Mouse (Mus musculus): ENCODE results near the gene Zwint.

Gene Zwint

GRCm38 (mm10) chr10:72654270-72655016, at the start of gene Zwint:
Zwint (plus strand) TSS chr10:72654845.
- DNase-seq: peak; percentile 94

- no peak for DNase-seq
Observed at GRCm38 (mm10) chr10:72613125-72613915, 41.3 kb upstream of the Zwint start.

- no peak for DNase-seq
Observed at GRCm38 (mm10) chr10:72616153-72616552, 38.5 kb upstream of the Zwint start.

DNA sequence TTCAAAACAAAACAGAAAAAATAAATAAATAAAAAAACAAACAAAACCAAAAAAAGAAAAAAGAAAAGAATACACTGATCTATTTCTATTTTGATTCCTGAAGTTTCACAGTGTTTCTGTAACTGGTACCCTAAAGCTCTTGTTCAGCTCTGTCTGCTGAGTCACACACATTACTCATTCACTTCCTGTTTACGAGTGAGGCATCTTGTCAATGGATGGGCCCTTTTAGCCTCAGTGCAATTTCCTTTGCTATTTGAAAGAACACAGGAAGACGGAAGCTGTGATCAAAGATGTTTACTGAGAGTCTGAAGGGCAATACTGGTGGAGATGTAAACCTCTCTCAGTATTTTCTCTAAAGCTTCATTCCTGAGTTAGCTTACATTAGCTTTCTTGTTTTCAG, 34.1 kb upstream of the Zwint start:
- DNase-seq: no peak

DNA sequence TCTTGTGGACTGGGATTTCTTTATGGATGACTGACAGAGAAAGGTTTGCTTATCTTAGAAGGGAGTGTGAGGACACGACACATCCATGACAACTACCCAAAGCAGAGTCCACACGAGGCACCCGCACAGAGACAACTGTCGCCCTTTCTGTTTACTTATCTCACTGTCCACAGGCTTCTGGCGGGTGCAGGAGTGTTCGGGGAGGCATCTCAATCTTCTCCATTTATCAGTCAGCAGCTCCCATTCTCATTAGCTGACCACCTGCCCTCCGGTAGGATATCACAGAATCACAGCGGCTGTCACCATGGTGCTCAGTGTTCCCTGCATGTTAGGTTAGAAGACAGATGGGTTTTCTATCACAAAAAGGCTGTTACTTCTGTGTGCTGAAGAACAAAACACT, 31.1 kb upstream of the Zwint start:
- no peak for DNase-seq

- DNase-seq: no peak
Observed at GRCm38 (mm10) chr10:72634125-72634524, 20.5 kb upstream of the Zwint start.

DNA sequence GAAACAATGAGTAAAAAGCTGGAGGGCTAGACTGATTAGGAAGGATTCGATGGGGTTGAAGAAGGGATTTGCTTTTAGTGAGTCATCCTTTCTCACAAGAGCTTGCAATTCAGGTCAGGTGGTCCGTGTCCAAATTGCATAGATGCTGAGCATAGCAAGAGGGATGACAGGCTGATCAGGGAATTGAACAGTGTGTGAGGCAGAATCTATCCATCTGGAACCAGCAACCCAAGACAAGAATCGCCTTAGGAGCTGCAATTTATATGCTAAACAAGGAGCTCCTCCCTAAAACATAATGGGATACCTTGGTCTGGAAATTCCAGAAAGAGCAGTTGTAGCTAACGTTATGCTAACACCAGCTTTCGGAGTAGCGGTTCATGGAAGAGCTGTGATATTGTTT, 3.8 kb upstream of the Zwint start:
- DNase-seq: no peak

DNA sequence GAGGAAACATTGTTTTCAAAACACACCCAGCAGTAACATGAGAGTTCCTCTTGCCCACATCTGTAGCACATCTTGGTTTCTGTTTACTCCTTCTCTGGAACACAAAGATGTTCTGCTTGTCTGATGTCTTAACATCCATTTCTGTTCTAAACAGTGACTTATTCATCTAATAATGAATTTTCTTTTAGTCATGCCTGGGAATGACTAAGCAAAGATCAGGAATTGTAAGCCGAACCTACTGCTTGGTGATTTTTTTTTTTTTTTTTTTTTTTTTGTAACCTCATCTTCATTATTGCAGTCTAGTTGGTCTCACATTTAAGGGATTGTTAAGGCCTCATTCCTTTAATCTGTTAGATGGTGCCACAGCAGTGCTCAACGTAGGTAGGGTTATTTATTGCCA, 848 bp upstream of the Zwint start:
- DNase-seq: no peak

GRCm38 (mm10) chr10:72655017-72655509, 418 bp downstream of the Zwint start:
- no peak for DNase-seq

- no peak for DNase-seq
Observed at GRCm38 (mm10) chr10:72659198-72659597, 4.6 kb downstream of the Zwint start.

GRCm38 (mm10) chr10:72660350-72660749, 5.7 kb downstream of the Zwint start:
- DNase-seq: no peak

DNA sequence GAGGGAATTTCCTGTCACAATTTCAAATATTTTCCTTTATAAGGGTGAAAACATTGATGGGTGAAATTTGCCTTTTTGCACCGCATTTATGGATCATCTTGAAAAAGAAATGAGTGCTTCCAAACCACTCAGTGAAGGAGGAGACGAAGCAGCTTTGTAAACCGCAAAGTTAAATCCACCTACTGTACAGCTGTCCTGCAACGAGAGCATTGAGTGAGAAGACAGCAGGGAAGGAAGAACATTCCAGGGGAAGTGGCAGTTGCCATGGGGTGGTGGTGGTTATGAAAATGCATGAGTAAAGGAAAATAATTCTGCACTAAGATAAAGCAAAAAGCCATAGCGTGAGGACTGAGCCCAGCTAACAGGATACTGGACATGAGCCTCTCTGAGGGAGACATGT, 13.2 kb downstream of the Zwint start:
- DNase-seq: no peak

GRCm38 (mm10) chr10:72669086-72669485, 14.4 kb downstream of the Zwint start:
- no peak for DNase-seq

DNA sequence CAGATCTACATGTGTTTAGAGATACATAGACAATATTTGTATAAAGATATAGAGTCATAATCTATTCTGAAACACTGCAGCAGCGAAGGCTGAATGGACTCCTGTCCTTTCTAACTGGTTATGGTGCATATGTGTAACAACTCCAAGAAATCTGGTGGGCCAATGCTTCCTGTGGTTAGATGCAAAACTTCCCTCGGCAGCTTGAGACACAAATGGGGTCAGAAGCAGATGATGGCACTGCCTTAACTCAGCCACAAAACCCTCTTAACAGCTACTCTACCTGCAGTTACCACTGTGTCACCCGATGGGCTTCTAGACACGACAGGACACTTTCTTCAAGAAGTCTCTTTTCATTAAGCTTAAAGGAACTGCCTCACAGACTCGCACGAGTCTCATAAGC, 21.3 kb downstream of the Zwint start:
- DNase-seq: no peak

DNA sequence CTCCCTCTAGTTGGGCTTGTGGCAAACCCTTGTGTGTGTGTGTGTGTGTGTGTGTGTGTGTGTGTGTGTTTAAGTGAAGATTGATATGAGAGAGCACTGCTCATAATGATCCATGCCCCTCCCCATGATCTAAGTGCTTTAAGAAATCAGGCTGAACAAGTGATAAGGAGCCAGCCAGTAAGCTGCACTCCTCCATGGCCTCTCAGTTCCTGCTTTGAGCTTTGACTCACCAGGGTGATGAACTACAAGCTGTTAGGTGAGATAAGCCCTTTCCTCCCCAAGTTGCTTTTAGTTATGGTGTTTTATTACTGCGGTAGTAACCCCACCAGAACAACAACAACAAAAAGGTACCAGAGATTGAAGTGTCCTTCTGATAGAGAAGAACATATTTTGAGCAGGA, 21.9 kb downstream of the Zwint start:
- DNase-seq: no peak

DNA sequence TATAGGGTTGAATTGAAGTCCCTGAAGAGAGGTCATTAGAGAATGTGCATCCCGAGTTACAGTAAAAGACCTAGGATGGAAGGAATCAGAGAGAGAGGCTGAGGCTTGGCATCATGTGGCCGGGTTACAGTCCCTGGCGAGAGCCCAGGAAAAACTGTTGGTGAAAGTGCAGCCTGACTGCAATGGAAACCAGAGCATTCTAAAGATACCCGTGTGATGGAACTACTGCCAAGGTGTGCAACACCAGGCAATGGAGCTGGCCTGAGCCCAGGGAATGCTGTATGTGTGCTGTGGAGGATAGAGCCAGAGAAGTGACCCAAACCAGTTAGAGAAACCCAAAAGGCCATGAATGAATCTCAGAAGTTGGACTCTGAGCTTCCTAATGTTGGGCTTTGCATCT, 24.4 kb downstream of the Zwint start:
- no peak for DNase-seq

DNA sequence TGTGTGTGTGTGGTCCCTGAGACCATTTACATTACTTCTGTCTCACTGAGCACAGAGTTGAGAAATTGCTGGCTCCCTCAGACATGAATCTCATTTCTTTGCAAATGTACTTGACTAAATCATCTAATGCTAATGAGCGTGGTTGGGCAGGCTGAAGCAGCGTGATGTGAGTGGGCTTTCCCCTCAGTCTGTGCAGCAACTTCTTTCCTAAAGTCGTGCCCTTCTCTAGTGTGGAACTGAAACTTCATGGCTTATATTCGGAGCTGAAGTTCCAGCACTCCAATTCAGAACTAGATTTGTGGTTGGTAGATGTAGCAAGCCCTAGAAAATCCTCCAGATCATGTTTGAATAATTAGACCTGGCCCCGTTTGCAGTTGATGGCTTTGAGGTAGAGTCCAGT, 46.4 kb downstream of the Zwint start:
- DNase-seq: no peak

DNA sequence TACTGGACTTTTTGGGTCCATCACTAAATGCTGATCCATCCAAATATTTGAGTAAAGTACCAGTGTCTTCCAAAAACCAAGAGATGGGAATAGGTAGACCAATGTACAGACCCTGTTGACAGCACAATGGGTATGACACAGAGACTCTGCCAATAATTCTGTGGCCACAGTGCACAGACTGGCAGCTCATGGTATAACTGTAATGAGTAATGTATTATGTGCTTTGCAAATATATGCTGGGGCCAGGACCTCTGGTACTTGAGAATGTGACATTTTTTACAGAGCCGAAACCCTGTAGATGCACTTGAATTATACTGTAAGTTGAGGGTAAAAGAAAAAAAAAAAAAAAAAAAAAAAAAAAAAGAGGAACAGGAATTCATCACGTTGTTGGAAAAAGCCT, 59.1 kb downstream of the Zwint start:
- DNase-seq: no peak

Measured in cerebellum, adult 8-10 months (tissue).